Mouse (Mus musculus) lung, adult 18-20 months (tissue): ENCODE data around the gene Xpo1.
A peak's percentile ranks its signal among the peaks of the same experiment; 100 is the strongest.
"Not testable (repeated sequence)": the region's sequence is repeated elsewhere in the genome, so short reads cannot be mapped to it uniquely, and the experiment has no call there.

Experiments
- DNase-seq, 2 experiments: peaks; one replicate each; pipeline ENCODE4 v3.0.0; 2022; ENCODE audit warnings: mixed read lengths in 2 of 2

The Xpo1 gene

GRCm38 (mm10) chr11:23299910-23300309 is 44.1 kb downstream of the Xpo1 start:
- DNase-seq: no peak

- DNase-seq: no peak
Measured at GRCm38 (mm10) chr11:23303126-23303525, 47.3 kb downstream of the Xpo1 start.

GRCm38 (mm10) chr11:23305101-23305672 is 49.3 kb downstream of the Xpo1 start:
- not testable (repeated sequence) for DNase-seq

- DNase-seq: peak; percentile 97 to 98
Measured at GRCm38 (mm10) chr11:23305673-23306608, 50.1 kb downstream of the Xpo1 start.

GRCm38 (mm10) chr11:23306764-23307565 is 51.1 kb downstream of the Xpo1 start, which contains the start of gene Usp34:
Usp34 (plus strand) TSS chr11:23306895.
- peak; percentile 66 to 77 for DNase-seq

GRCm38 (mm10) chr11:23307566-23307920 is 51.7 kb downstream of the Xpo1 start:
- no peak for DNase-seq

GRCm38 (mm10) chr11:23313496-23313895 is 57.7 kb downstream of the Xpo1 start:
- DNase-seq: no peak

GRCm38 (mm10) chr11:23329413-23329812 is 73.6 kb downstream of the Xpo1 start:
- DNase-seq: no peak

GRCm38 (mm10) chr11:23332136-23332535 is 76.3 kb downstream of the Xpo1 start:
- DNase-seq: no peak

- no peak for DNase-seq
Measured at GRCm38 (mm10) chr11:23335160-23335559, 79.3 kb downstream of the Xpo1 start.
